Mouse (Mus musculus): ENCODE data around the gene Vmn1r128.
"Not testable (repeated sequence)": the region's sequence is repeated elsewhere in the genome, so short reads cannot be mapped to it uniquely, and the experiment has no call there.

DNA sequence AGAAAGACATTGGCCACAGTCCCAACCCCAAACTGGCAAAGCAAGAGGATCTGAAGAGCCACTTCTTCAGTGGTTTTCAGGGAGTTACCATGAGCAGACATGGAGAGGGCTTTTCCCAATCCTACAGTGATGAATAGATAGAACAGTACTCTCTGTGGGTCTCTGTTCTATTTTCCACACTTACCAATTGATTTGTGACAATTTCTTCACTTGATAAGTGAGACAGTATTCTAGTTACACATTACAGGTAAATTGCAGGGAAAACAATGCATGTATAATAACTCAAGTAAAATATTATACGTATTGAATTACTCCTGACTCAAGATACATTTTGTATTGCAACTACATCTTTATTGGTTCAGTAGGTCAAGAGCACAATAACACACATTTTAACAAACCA lies 12.0 kb downstream of the Vmn1r128 start, which contains the start of gene Vmn1r129:
- not testable (repeated sequence) for TF ChIP-seq CTCF (conservative IDR thresholded peaks at IDR 0.05; ENCODE audit: low read length); NANOG (IDR thresholded peaks at IDR 0.05; ENCODE audit: borderline replicate concordance, low read length)
